Mouse (Mus musculus) layer of hippocampus, adult 2 months (tissue): ENCODE data around the gene Syn2. TPM values are rescaled to one million over a fixed set of nuclear protein-coding genes. Genes with fewer than 3 reads are reported as not detected.
"Not testable (repeated sequence)": the region's sequence is repeated elsewhere in the genome, so short reads cannot be mapped to it uniquely, and the experiment has no call there.

Source experiments
- DNase-seq, 2 experiments: peaks; one replicate each; pipeline ENCODE4 v3.0.0; 2022; ENCODE audit warnings: low spot score in 2 of 2
- H3K27ac ChIP-seq: fragments of 200-600 bp; 2 replicates; pipeline ENCODE4 v1.8.1; 2022
- H3K4me3 ChIP-seq: fragments of 200-600 bp; 2 replicates; pipeline ENCODE4 v1.8.1; 2022; ENCODE audit warnings: mild to moderate bottlenecking
- CTCF ChIP-seq: fragments of 200-600 bp; conservative IDR thresholded peaks from 2 replicates; pipeline ENCODE4 v1.8.1; 2022; ENCODE audit warnings: antibody characterized with exemption, mild to moderate bottlenecking, moderate library complexity
- total RNA-seq, 2 experiments: library from RNA; stranded (reverse); gene quantifications; 2 replicates each; pipeline ENCODE4 v1.2.3; 2021

Gene Syn2
- total RNA-seq, 2 experiments from 2014 or later, result 564 to 608 TPM

GRCm38 (mm10) chr6:115238031-115239027, 103.6 kb downstream of the Syn2 start:
- Histone ChIP-seq H3K27ac (peak overlapping the region; percentile 61), H3K4me3 (no peak overlapping the region)
- no peak for DNase-seq
- no peak for TF ChIP-seq CTCF

- no peak for DNase-seq
- H3K4me3 ChIP-seq, result no peak overlapping the region
These were observed 104.6 kb downstream of the Syn2 start for GRCm38 (mm10) chr6:115239335-115239734.

GRCm38 (mm10) chr6:115240431-115240830, 105.7 kb downstream of the Syn2 start:
- DNase-seq, H3K4me3 ChIP-seq: not testable (repeated sequence)
- H3K27ac ChIP-seq, result peak overlapping the region; percentile 61; the same call in 1 of the 2 replicates

More at GRCm38 (mm10) chr6:115239335-115239734, 104.6 kb downstream of the Syn2 start:
- TF ChIP-seq CTCF, result no peak
- peak overlapping the region; percentile 61; the same call in 1 of the 2 replicates for H3K27ac ChIP-seq

GRCm38 (mm10) chr6:115241131-115241699, 106.5 kb downstream of the Syn2 start:
- TF ChIP-seq CTCF, result no peak
- Histone ChIP-seq H3K27ac (peak overlapping the region; percentile 61), H3K4me3 (no peak overlapping the region)
- no peak for DNase-seq

- no peak overlapping the region for H3K4me3 ChIP-seq
- no peak for TF ChIP-seq CTCF
- DNase-seq, result no peak
- H3K27ac ChIP-seq, result peak overlapping the region; percentile 61; the same call in 1 of the 2 replicates
These were observed 107.2 kb downstream of the Syn2 start for GRCm38 (mm10) chr6:115241939-115242338.

GRCm38 (mm10) chr6:115244222-115244621, 109.5 kb downstream of the Syn2 start:
- peak overlapping the region; percentile 67 for H3K27ac ChIP-seq
- H3K4me3 ChIP-seq, result no peak overlapping the region
- no peak for DNase-seq
- TF ChIP-seq CTCF, result no peak; the same call in 1 of the 2 replicates

- no peak for DNase-seq
- peak overlapping the region; percentile 29; the same call in 1 of the 2 replicates for H3K27ac ChIP-seq
- no peak overlapping the region for H3K4me3 ChIP-seq
- no peak for TF ChIP-seq CTCF
These were observed 110.9 kb downstream of the Syn2 start for GRCm38 (mm10) chr6:115245500-115246058.

GRCm38 (mm10) chr6:115251531-115251985, 116.9 kb downstream of the Syn2 start:
- no peak for TF ChIP-seq CTCF
- H3K27ac ChIP-seq, result peak overlapping the region; percentile 89
- peak; percentile 42 to 45 for DNase-seq
- H3K4me3 ChIP-seq, result peak overlapping the region; percentile 40

GRCm38 (mm10) chr6:115252099-115252873, 117.6 kb downstream of the Syn2 start, which contains the start of gene Timp4:
Gene Timp4 (minus strand): TSS chr6:115252205.
- TF ChIP-seq CTCF, result no peak
- peak within 1 kb of the TSS; percentile 89 for H3K27ac ChIP-seq

GRCm38 (mm10) chr6:115255171-115255570, 120.5 kb downstream of the Syn2 start:
- no peak for TF ChIP-seq CTCF
- Histone ChIP-seq H3K27ac (no peak overlapping the region), H3K4me3 (no peak overlapping the region)
- no peak for DNase-seq

More at GRCm38 (mm10) chr6:115252099-115252873, 117.6 kb downstream of the Syn2 start, which contains the start of gene Timp4:
- DNase-seq, result peak in 1 of 2 experiments; percentile 52
- peak within 1 kb of the TSS; percentile 40 for H3K4me3 ChIP-seq

- DNase-seq, result no peak
- no peak for TF ChIP-seq CTCF
- H3K27ac ChIP-seq, result peak overlapping the region; percentile 19; the same call in 1 of the 2 replicates
- H3K4me3 ChIP-seq, result no peak overlapping the region
These were observed 125.8 kb downstream of the Syn2 start for GRCm38 (mm10) chr6:115260507-115260906.

- Histone ChIP-seq H3K27ac (peak overlapping the region; percentile 0; the same call in 1 of the 2 replicates), H3K4me3 (no peak overlapping the region)
- no peak for TF ChIP-seq CTCF
- DNase-seq, result no peak
These were observed 132.1 kb downstream of the Syn2 start for GRCm38 (mm10) chr6:115266791-115267190.
